ENCODE assay signal across 26 mouse cellular contexts in the genomic region with DNA sequence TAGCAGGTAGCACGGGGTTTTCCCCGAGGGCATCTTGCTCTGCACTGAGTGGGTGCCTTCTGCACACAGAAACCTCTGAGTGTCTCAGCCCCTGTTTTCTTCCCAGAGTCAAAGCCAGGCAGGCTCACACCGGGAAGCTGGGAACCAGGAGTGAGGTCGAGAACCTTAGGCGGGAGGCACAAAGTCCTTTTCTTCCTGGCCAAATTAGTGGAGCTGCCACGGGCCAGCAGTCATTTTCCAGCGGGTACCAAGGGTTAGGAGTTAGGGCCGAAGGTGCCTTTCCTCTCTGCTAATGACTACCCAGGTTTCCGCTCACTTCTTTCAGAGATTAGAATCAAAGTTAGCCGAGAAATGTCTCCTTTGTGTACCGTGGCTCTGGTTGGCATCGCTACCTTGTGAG.
DNase-seq lines count a peak whose midpoint lies in the region; ATAC-seq and TF ChIP-seq lines count a peak whose summit lies in the region.
"Had no signal": no experiment of that assay in that cellular context is flagged by ENCODE, and none has a peak within 500 bp of the region (broad histone marks: within the 10 kb centered on the region; RNA-seq: fewer than 3 reads in every experiment).

No protein-coding gene starts in this region.

- H3K27me3 ChIP-seq in kidney, adult 2 months (replicated peaks; ENCODE audit: control insufficient read depth, insufficient read depth, low read length) = no peaks in the 10 kb centered on the region
- H3K27me3 ChIP-seq in kidney, embryonic 15.5 days = no peaks in the 10 kb centered on the region
- H3K27me3 ChIP-seq in forebrain, embryonic 11.5 days (ENCODE audit: control insufficient read depth, insufficient read depth, low read length) = no peaks in the 10 kb centered on the region
- H3K27me3 ChIP-seq: forebrain, embryonic 13.5 days; hindbrain, embryonic 12.5 days had no signal

- DNase-seq in kidney, adult 2 months = peak; percentile 78
- no peak for DNase-seq in left cerebral cortex, adult 2 months (ENCODE audit: extremely low spot score in 1 of 2, low spot score in 2 of 2)
- no peak for DNase-seq in left cerebral cortex, adult 8-10 months (ENCODE audit: low spot score in 2 of 2)
- DNase-seq in kidney, postnatal 10 days = peak; percentile 9
- DNase-seq in kidney, postnatal 36 days = peak; percentile 44 to 67
- no peak for DNase-seq in forebrain, embryonic 11.5 days (ENCODE audit: low spot score)
- DNase-seq in gastrocnemius, adult 2 months = no peak
- DNase-seq: adrenal gland, adult 8-10 months; adrenal gland, postnatal 25 days; cerebellum, adult 11-12 months; cerebellum, adult 8-10 months; cerebellum, postnatal 10 days; cerebellum, postnatal 36 days; embryo, embryonic 11 days; gastrocnemius, postnatal 14 days; heart, adult 11 months had no signal

- intact Hi-C loops in left cerebral cortex, adult 2 months (cut with DNase I) = no loop called here
- intact Hi-C loops in gastrocnemius, adult 2 months (cut with DNase I) = no loop called here

- WGBS in kidney, adult 2 months = 50% methylated on average over 12 of the region's 12 CpGs
- 75% methylated on average over 12 of the region's 12 CpGs for WGBS in kidney, embryonic 15.5 days
- WGBS in forebrain, embryonic 11.5 days = 80% methylated on average over 12 of the region's 12 CpGs

- no peak overlapping the region for H3K4me3 ChIP-seq in kidney, adult 2 months (ENCODE audit: insufficient read depth, low read depth, low read length)
- H3K4me3 ChIP-seq in kidney, embryonic 15.5 days (replicated peaks) = no peak overlapping the region
- H3K4me3 ChIP-seq in left cerebral cortex, adult 2 months = no peak overlapping the region
- no peak overlapping the region for H3K4me3 ChIP-seq in forebrain, embryonic 11.5 days (ENCODE audit: low read depth, low read length)
- no peak overlapping the region for H3K4me3 ChIP-seq in gastrocnemius, adult 2 months
- H3K4me3 ChIP-seq: embryonic facial prominence, embryonic 10.5 days; embryonic facial prominence, embryonic 13.5 days; erythroblast, embryonic 14.5 days; forebrain, embryonic 13.5 days; hindbrain, embryonic 12.5 days had no signal

- H3K9me3 ChIP-seq in kidney, embryonic 15.5 days (replicated peaks) = 0 out of 2 replicates have a peak, but pooled peaks cover 4% of the 10 kb centered on the region
- no peaks in the 10 kb centered on the region for H3K9me3 ChIP-seq in forebrain, embryonic 11.5 days (ENCODE audit: control insufficient read depth, low read length)
- H3K9me3 ChIP-seq: embryonic facial prominence, embryonic 10.5 days; embryonic facial prominence, embryonic 13.5 days had no signal

- no peak for TF ChIP-seq CTCF in kidney, adult 2 months (conservative IDR thresholded peaks at IDR 0.05; ENCODE audit: insufficient read depth, insufficient read length, low read depth, low read length)
- no peak for TF ChIP-seq CTCF in left cerebral cortex, adult 2 months (IDR thresholded peaks at IDR 0.05)
- no peak for TF ChIP-seq CTCF in gastrocnemius, adult 2 months (IDR thresholded peaks at IDR 0.05)

- ATAC-seq in kidney, embryonic 15.5 days (replicated peaks; ENCODE audit: low FRiP score) = no peak
- ATAC-seq in forebrain, embryonic 11.5 days (replicated peaks; ENCODE audit: low FRiP score) = no peak
- ATAC-seq: activated CD4-positive, CD25-positive, alpha-beta regulatory T cell, adult 4 months; CD4-positive, CD25-positive, alpha-beta regulatory T cell, adult 4 months; forebrain, embryonic 13.5 days; forebrain, embryonic 16.5 days had no signal

- no peak overlapping the region for H3K4me2 ChIP-seq in kidney, embryonic 15.5 days
- no peak overlapping the region for H3K4me2 ChIP-seq in forebrain, embryonic 11.5 days (ENCODE audit: low read depth, low read length, severe bottlenecking)
- H3K4me2 ChIP-seq: embryonic facial prominence, embryonic 13.5 days; forebrain, embryonic 13.5 days; heart, embryonic 11.5 days; hindbrain, embryonic 12.5 days had no signal

- no peak for TF ChIP-seq POLR2A in kidney, adult 2 months (IDR thresholded peaks at IDR 0.05; ENCODE audit: low read depth, low read length)

- H3K27ac ChIP-seq in kidney, adult 2 months (ENCODE audit: insufficient read depth, low read depth, low read length) = no peak overlapping the region
- H3K27ac ChIP-seq in kidney, embryonic 15.5 days = no peak overlapping the region
- peak overlapping the region; percentile 16 for H3K27ac ChIP-seq in left cerebral cortex, adult 2 months
- no peak overlapping the region for H3K27ac ChIP-seq in forebrain, embryonic 11.5 days (ENCODE audit: low read depth, low read length)
- no peak overlapping the region for H3K27ac ChIP-seq in gastrocnemius, adult 2 months
- H3K27ac ChIP-seq: embryonic facial prominence, embryonic 10.5 days; embryonic facial prominence, embryonic 13.5 days; forebrain, embryonic 13.5 days; hindbrain, embryonic 12.5 days had no signal

- no peaks in the 10 kb centered on the region for H3K36me3 ChIP-seq in kidney, adult 2 months (ENCODE audit: control insufficient read depth, insufficient read depth, low read length)
- H3K36me3 ChIP-seq in kidney, embryonic 15.5 days = no peaks in the 10 kb centered on the region
- no peaks in the 10 kb centered on the region for H3K36me3 ChIP-seq in forebrain, embryonic 11.5 days (ENCODE audit: control insufficient read depth, insufficient read depth, low read length)
- H3K36me3 ChIP-seq: embryonic facial prominence, embryonic 10.5 days; embryonic facial prominence, embryonic 13.5 days; hindbrain, embryonic 12.5 days had no signal

- no peak overlapping the region for H3K9ac ChIP-seq in kidney, embryonic 15.5 days
- H3K9ac ChIP-seq in forebrain, embryonic 11.5 days (ENCODE audit: low read length) = no peak overlapping the region
- H3K9ac ChIP-seq: embryonic facial prominence, embryonic 13.5 days; forebrain, embryonic 13.5 days; hindbrain, embryonic 12.5 days had no signal

- no peaks in the 10 kb centered on the region for H3K4me1 ChIP-seq in kidney, adult 2 months (ENCODE audit: control insufficient read depth, insufficient read depth, low read length)
- H3K4me1 ChIP-seq in kidney, embryonic 15.5 days = no peaks in the 10 kb centered on the region
- H3K4me1 ChIP-seq in forebrain, embryonic 11.5 days (replicated peaks; ENCODE audit: control insufficient read depth, insufficient read depth, low read length) = no peaks in the 10 kb centered on the region
- H3K4me1 ChIP-seq: embryonic facial prominence, embryonic 10.5 days; embryonic facial prominence, embryonic 13.5 days; hindbrain, embryonic 12.5 days had no signal

Comparison
In these comparisons a context has a peak if more than half of its experiments do, and no peak if none do; other contexts are left out.
1. DNase-seq: peak in kidney, adult 2 months (single experiment), kidney, postnatal 10 days (single experiment) and kidney, postnatal 36 days (2 of 2); none in left cerebral cortex, adult 2 months (0 of 2), left cerebral cortex, adult 8-10 months (0 of 2), forebrain, embryonic 11.5 days (single experiment) and gastrocnemius, adult 2 months (single experiment).